ENCODE assay signal across 17 mouse cellular contexts in the genomic region with DNA sequence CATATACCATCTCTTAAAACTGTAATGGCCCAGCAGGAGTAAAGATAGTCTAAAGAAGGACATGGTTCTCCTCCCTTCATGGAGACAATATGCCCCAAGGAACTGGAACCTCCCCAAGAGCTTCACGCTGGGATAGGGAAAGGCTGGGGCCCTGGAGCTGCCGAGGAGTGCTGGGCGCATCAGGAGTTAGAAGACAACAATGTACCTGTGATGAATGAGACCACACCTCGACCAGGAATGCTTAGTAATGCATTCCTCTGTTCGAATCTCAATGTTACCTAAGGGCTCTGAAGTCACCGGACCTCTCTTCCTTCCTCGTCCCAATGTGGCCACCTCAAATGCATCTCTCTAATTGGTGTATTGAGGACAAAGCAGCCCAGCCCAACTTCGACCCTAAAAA.
"Had no signal": no experiment of that assay in that cellular context is flagged by ENCODE, and none has a peak within 500 bp of the region (broad histone marks: within the 10 kb centered on the region; RNA-seq: fewer than 3 reads in every experiment).

No protein-coding gene starts in this region.

- DNase-seq: gastrocnemius, postnatal 14 days; gastrocnemius, postnatal 36 days; heart, adult 11 months; heart, adult 2 months; heart, postnatal 14 days; heart, postnatal 36 days; kidney, adult 11 months; kidney, adult 2 months; kidney, adult 9 months; kidney, postnatal 14 days; kidney, postnatal 36 days; layer of hippocampus, adult 9-11 months; layer of hippocampus, postnatal 36 days; liver; liver, embryonic 13.5 days had no signal

- ATAC-seq: hindbrain, postnatal 0 days; intestine, embryonic 16.5 days had no signal
